Mouse (Mus musculus): Measurements from ENCODE around the gene Pld4.
"Not testable (repeated sequence)": the region's sequence is repeated elsewhere in the genome, so short reads cannot be mapped to it uniquely, and the experiment has no call there.

Gene Pld4

GRCm38 (mm10) chr12:112804046-112804445 is 43.6 kb downstream of the Pld4 start:
- no peak for DNase-seq

- no peak for DNase-seq
Observed at GRCm38 (mm10) chr12:112806044-112806443, 45.6 kb downstream of the Pld4 start.

GRCm38 (mm10) chr12:112807796-112808195 is 47.3 kb downstream of the Pld4 start:
- no peak for DNase-seq

- no peak for DNase-seq
Observed at GRCm38 (mm10) chr12:112808212-112808586, 47.7 kb downstream of the Pld4 start.

GRCm38 (mm10) chr12:112808587-112809364 is 48.3 kb downstream of the Pld4 start, which contains the start of gene Clba1:
Gene Clba1 (plus strand): TSS chr12:112808937.
- DNase-seq, result peak; percentile 94

DNA sequence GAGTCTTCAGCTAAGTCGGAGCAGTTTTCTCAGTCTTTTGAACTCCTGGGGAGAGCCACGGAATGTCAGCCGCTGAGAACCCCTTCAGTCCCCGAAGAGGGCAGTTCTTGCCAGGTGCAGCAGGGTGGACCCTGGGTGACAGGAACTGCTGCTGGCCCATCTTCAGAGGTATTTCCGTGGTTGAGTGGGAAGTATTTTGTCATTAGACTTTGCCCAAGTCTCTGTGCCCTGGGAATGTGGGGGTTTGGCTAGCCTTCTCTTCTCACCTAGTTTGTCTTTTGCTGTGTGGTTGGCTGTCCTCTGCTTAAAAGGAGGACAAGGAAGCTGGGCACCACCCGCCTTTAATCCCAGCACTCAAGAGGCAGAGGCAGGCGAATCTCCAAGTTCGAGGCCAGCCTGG is 49.2 kb downstream of the Pld4 start:
- no peak for DNase-seq

- no peak for DNase-seq
Observed at GRCm38 (mm10) chr12:112810092-112810885, 49.8 kb downstream of the Pld4 start.

GRCm38 (mm10) chr12:112813370-112813769 is 52.9 kb downstream of the Pld4 start:
- no peak for DNase-seq

DNA sequence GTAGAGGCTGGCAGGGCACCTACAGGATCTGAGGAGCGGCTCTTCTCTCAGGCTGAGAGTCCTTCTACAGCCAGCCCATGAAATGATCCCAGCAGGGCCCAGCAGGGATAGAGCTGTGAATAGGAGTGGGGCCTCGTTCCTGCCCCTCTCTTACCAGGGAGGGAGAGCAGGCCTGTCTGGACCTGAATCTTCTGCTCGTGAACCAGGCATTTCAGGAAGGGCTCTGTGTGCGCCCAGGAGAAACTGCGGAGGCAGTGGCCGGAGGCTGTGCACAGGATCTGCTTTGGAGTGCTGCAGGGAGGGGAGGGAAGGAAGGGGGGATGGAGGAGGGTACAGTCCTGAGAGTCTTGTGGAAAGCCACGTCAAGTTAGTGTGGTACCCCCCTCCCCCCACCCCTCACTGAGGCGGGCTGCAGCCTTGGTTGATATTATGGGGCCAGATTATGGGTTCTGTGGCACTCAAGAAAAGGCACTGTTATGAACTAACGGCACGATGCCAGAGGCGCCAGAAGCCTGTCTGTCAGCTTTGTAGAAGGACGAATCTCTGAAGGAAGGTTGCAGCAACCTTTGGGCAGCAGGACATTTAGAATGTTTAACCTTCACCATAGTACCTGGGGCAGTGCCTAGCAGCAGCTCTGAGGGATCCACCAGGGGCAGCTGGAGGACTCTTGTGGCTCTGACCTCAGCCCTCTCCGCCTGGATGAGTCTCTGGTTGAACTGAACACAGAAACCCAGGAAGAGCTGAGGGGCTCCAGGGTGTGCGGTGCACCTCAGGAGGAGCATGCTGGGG is 54.4 kb downstream of the Pld4 start:
- no peak for DNase-seq

- no peak for DNase-seq
Observed at GRCm38 (mm10) chr12:112816294-112816693, 55.8 kb downstream of the Pld4 start.

GRCm38 (mm10) chr12:112816866-112817265 is 56.4 kb downstream of the Pld4 start:
- DNase-seq, result not testable (repeated sequence)
